Mouse (Mus musculus) myocyte (in vitro differentiated cells): ENCODE measurements around the gene R3hcc1l. TPM values are rescaled to one million over a fixed set of nuclear protein-coding genes. Genes with fewer than 3 reads are reported as not detected.

Source experiments
- H3K27me3 ChIP-seq: one replicate; pipeline ENCODE4 v1.6.1; 2011; ENCODE audit not compliant: control insufficient read depth, insufficient read depth, insufficient read length
- H3K36me3 ChIP-seq: one replicate; pipeline ENCODE4 v1.6.1; 2011; ENCODE audit not compliant: control insufficient read depth, insufficient read depth
- H3K4me2 ChIP-seq: one replicate; pipeline ENCODE4 v1.6.1; 2011; ENCODE audit warnings: low read depth, control low read depth
- H3K4me3 ChIP-seq: one replicate; pipeline ENCODE4 v1.5.1; 2011; ENCODE audit warnings: mild to moderate bottlenecking, control low read depth, moderate library complexity
- H3K79me2 ChIP-seq: one replicate; pipeline ENCODE4 v1.6.1; 2011; ENCODE audit not compliant: control insufficient read depth, insufficient read depth
- H3ac ChIP-seq: one replicate; pipeline ENCODE4 v1.6.1; 2011; ENCODE audit not compliant: control insufficient read depth, insufficient read length
- CEBPB ChIP-seq: IDR thresholded peaks from 2 replicates; pipeline ENCODE4 v1.6.1; 2011; ENCODE audit warnings: mild to moderate bottlenecking, moderate library complexity; ENCODE audit not compliant: poor library complexity, insufficient read depth, severe bottlenecking
- E2F4 ChIP-seq: IDR thresholded peaks from one replicate; pipeline ENCODE4 v1.6.1; 2011; ENCODE audit warnings: mild to moderate bottlenecking, control low read depth, moderate library complexity; ENCODE audit not compliant: insufficient read depth
- MAX ChIP-seq: IDR thresholded peaks from one replicate; pipeline ENCODE4 v1.6.1; 2011; ENCODE audit warnings: low read depth, mild to moderate bottlenecking, control low read depth
- MYOD1 ChIP-seq, 3 experiments: IDR thresholded peaks; one replicate each; pipeline ENCODE4 v1.6.1; 2011; ENCODE audit warnings: control low read depth in 2 of 3, low read depth in 2 of 3, mild to moderate bottlenecking in 2 of 3, moderate library complexity in 1 of 3; ENCODE audit not compliant: insufficient read length in 2 of 3, control insufficient read depth in 1 of 3
- MYOG ChIP-seq, 3 experiments: IDR thresholded peaks; one replicate each; pipeline ENCODE4 v1.6.1; 2011; ENCODE audit warnings: control low read depth in 2 of 3, low read depth in 2 of 3, mild to moderate bottlenecking in 2 of 3; ENCODE audit not compliant: insufficient read length in 2 of 3, control insufficient read depth in 1 of 3, insufficient read depth in 1 of 3
- POLR2A ChIP-seq: IDR thresholded peaks from one replicate; pipeline ENCODE4 v1.6.1; 2011; ENCODE audit warnings: low read depth, mild to moderate bottlenecking, control low read depth, moderate library complexity; ENCODE audit not compliant: insufficient read length
- POLR2AphosphoS2 ChIP-seq: IDR thresholded peaks from one replicate; pipeline ENCODE4 v1.6.1; 2011; ENCODE audit warnings: low read depth, control low read depth; ENCODE audit not compliant: insufficient read length
- REST ChIP-seq: IDR thresholded peaks from one replicate; pipeline ENCODE4 v1.6.1; 2011; ENCODE audit warnings: mild to moderate bottlenecking, control low read depth, moderate library complexity; ENCODE audit not compliant: insufficient read depth, insufficient read length
- SRF ChIP-seq: IDR thresholded peaks from one replicate; pipeline ENCODE4 v1.6.1; 2011; ENCODE audit warnings: low read depth; ENCODE audit not compliant: control insufficient read depth, insufficient read length
- TCF12 ChIP-seq: IDR thresholded peaks from one replicate; pipeline ENCODE4 v1.6.1; 2011; ENCODE audit warnings: mild to moderate bottlenecking, control low read depth; ENCODE audit not compliant: poor library complexity, insufficient read depth, severe bottlenecking
- TCF3 ChIP-seq: IDR thresholded peaks from one replicate; pipeline ENCODE4 v1.6.1; 2011; ENCODE audit warnings: low read depth, control low read depth; ENCODE audit not compliant: insufficient read length
- USF1 ChIP-seq: IDR thresholded peaks from one replicate; pipeline ENCODE4 v1.6.1; 2011; ENCODE audit warnings: low read depth, mild to moderate bottlenecking, control low read depth, moderate library complexity
- polyA plus RNA-seq: library from polyadenylated mRNA; unstranded; fragments of >200 nt; fragmentation: generic; extraction: Trizol; gene quantifications from one replicate; pipeline ENCODE4 v1.2.1, GENCODE M21; 2012; ENCODE audit warnings: missing spikeins

Gene R3hcc1l
- polyA plus RNA-seq, 1 experiment = 3.8 TPM

GRCm38 (mm10) chr19:42583677-42584076, 65.1 kb downstream of the R3hcc1l start:
- no peak overlapping the region for H3ac ChIP-seq
- H3K4me2 ChIP-seq = no peak overlapping the region
- H3K79me2 ChIP-seq = no peaks in the 10 kb centered on the region
- no peak for TF ChIP-seq TCF3
- TF ChIP-seq USF1 = no peak
- H3K36me3 ChIP-seq = peaks cover 7% of the 10 kb centered on the region
- H3K27me3 ChIP-seq = no peaks in the 10 kb centered on the region
- no peak overlapping the region for H3K4me3 ChIP-seq

- TF ChIP-seq CEBPB (no peak), MYOG (IDR thresholded peaks at IDR 0.05; ENCODE audit: control insufficient read depth in 1 of 3, insufficient read depth in 1 of 3, insufficient read length in 2 of 3, low read depth in 2 of 3) (no peak), MAX (no peak), MYOD1 (IDR thresholded peaks at IDR 0.05; ENCODE audit: control insufficient read depth in 1 of 3, insufficient read length in 2 of 3, low read depth in 2 of 3) (no peak), POLR2A (no peak), SRF (no peak)
- Histone ChIP-seq H3K36me3 (peaks cover 7% of the 10 kb centered on the region), H3K4me3 (no peak overlapping the region), H3K27me3 (no peaks in the 10 kb centered on the region), H3K4me2 (no peak overlapping the region), H3K79me2 (no peaks in the 10 kb centered on the region), H3ac (no peak overlapping the region)
These were observed 65.6 kb downstream of the R3hcc1l start for GRCm38 (mm10) chr19:42584188-42584587.

- peaks cover 19% of the 10 kb centered on the region for H3K36me3 ChIP-seq
- no peak overlapping the region for H3ac ChIP-seq
- H3K27me3 ChIP-seq = no peaks in the 10 kb centered on the region
- no peak overlapping the region for H3K4me2 ChIP-seq
- no peak for TF ChIP-seq REST
- TF ChIP-seq POLR2A = no peak
- no peak for TF ChIP-seq TCF12
- no peak for TF ChIP-seq USF1
- TF ChIP-seq CEBPB = no peak
- no peak for TF ChIP-seq POLR2AphosphoS2
- no peak for TF ChIP-seq MYOD1 (IDR thresholded peaks at IDR 0.05; ENCODE audit: control insufficient read depth in 1 of 3, insufficient read length in 2 of 3, low read depth in 2 of 3)
- H3K79me2 ChIP-seq = no peaks in the 10 kb centered on the region
- H3K4me3 ChIP-seq = no peak overlapping the region
These were observed 69.1 kb downstream of the R3hcc1l start for GRCm38 (mm10) chr19:42587704-42588103.

- TF ChIP-seq TCF3 (no peak), REST (no peak), MYOG (IDR thresholded peaks at IDR 0.05; ENCODE audit: control insufficient read depth in 1 of 3, insufficient read depth in 1 of 3, insufficient read length in 2 of 3, low read depth in 2 of 3) (no peak), SRF (no peak), TCF12 (no peak), MYOD1 (IDR thresholded peaks at IDR 0.05; ENCODE audit: control insufficient read depth in 1 of 3, insufficient read length in 2 of 3, low read depth in 2 of 3) (no peak), E2F4 (no peak), MAX (no peak), POLR2A (no peak), USF1 (no peak)
- peaks cover 26% of the 10 kb centered on the region for H3K36me3 ChIP-seq
- H3K4me3 ChIP-seq = no peak overlapping the region
- H3ac ChIP-seq = no peak overlapping the region
- H3K79me2 ChIP-seq = no peaks in the 10 kb centered on the region
- H3K4me2 ChIP-seq = no peak overlapping the region
- H3K27me3 ChIP-seq = no peaks in the 10 kb centered on the region
These were observed 70.7 kb downstream of the R3hcc1l start for GRCm38 (mm10) chr19:42589246-42589645.

GRCm38 (mm10) chr19:42591534-42591933, 73.0 kb downstream of the R3hcc1l start:
- Histone ChIP-seq H3K4me3 (no peak overlapping the region), H3K4me2 (no peak overlapping the region), H3K27me3 (no peaks in the 10 kb centered on the region), H3K79me2 (no peaks in the 10 kb centered on the region), H3ac (no peak overlapping the region), H3K36me3 (peaks cover 21% of the 10 kb centered on the region)
- TF ChIP-seq TCF12 = no peak

- no peak for TF ChIP-seq POLR2AphosphoS2
- TF ChIP-seq SRF = no peak
- no peak for TF ChIP-seq E2F4
- no peak for TF ChIP-seq REST
- Histone ChIP-seq H3K4me2 (no peak overlapping the region), H3ac (no peak overlapping the region), H3K4me3 (no peak overlapping the region), H3K27me3 (no peaks in the 10 kb centered on the region), H3K79me2 (no peaks in the 10 kb centered on the region), H3K36me3 (peaks cover 21% of the 10 kb centered on the region)
These were observed 74.9 kb downstream of the R3hcc1l start for GRCm38 (mm10) chr19:42593456-42593855.
